Mouse (Mus musculus) hindbrain, embryonic 14.5 days (tissue): ENCODE results near the gene Pold1. TPM values are rescaled to one million over a fixed set of nuclear protein-coding genes. Genes with fewer than 3 reads are reported as not detected.

ENCODE experiments used
- ATAC-seq: fragments of 200-750 bp; cut with Nextera tagmentation; 2 replicates; pipeline ENCODE4 v1.8.0; 2017; ENCODE audit warnings: moderate number of reproducible peaks, mild to moderate bottlenecking, moderate TSS enrichment, moderate library complexity; ENCODE audit not compliant: low FRiP score
- DNase-seq: peaks from one replicate; pipeline ENCODE4 v3.0.0-alpha.2; 2015; ENCODE audit warnings: low spot score
- H3K27ac ChIP-seq: fragments of 300-500 bp; sonication (generic); 2 replicates; pipeline ENCODE4 v1.5.1; 2014; ENCODE audit warnings: mild to moderate bottlenecking, moderate library complexity
- H3K27me3 ChIP-seq: fragments of 300-500 bp; sonication (generic); 2 replicates; pipeline ENCODE4 v1.6.1; 2014; ENCODE audit warnings: mild to moderate bottlenecking, low read length, mixed read lengths; ENCODE audit not compliant: control insufficient read depth, insufficient read depth
- H3K36me3 ChIP-seq: fragments of 300-500 bp; sonication (generic); replicated peaks from 2 replicates; pipeline ENCODE4 v1.6.1; 2014; ENCODE audit not compliant: control insufficient read depth, insufficient read depth
- H3K4me1 ChIP-seq: fragments of 300-500 bp; sonication (generic); replicated peaks from 2 replicates; pipeline ENCODE4 v1.6.1; 2014; ENCODE audit warnings: antibody characterized with exemption, low read length, mixed read lengths; ENCODE audit not compliant: control insufficient read depth, insufficient read depth
- H3K4me2 ChIP-seq: fragments of 300-500 bp; sonication (generic); replicated peaks from 2 replicates; pipeline ENCODE4 v1.6.1; 2014; ENCODE audit warnings: mild to moderate bottlenecking, moderate library complexity
- H3K4me3 ChIP-seq: fragments of 300-500 bp; sonication (generic); replicated peaks from 2 replicates; pipeline ENCODE4 v1.5.1; 2014; ENCODE audit warnings: mild to moderate bottlenecking, low read length
- H3K9ac ChIP-seq: fragments of 300-500 bp; sonication (generic); 2 replicates; pipeline ENCODE4 v1.6.1; 2014
- H3K9me3 ChIP-seq: fragments of 300-500 bp; sonication (generic); 2 replicates; pipeline ENCODE4 v1.6.1; 2016; ENCODE audit warnings: low read length; ENCODE audit not compliant: control insufficient read depth
- WGBS: fragments of 180-500 bp; shearing (Covaris S2); extraction: QIAGEN DNeasy Blood & Tissue Kit; methylation state at CpG from one replicate; pipeline ENCODE4 v1.1.7; 2014; 5-methylcytosine and 5-hydroxymethylcytosine counted together
- polyA plus RNA-seq: library from polyadenylated mRNA; unstranded; fragments of >200 nt; fragmentation: Nextera tagmentation; extraction: Ambion mirVana; gene quantifications from 2 replicates; pipeline ENCODE4 v1.2.1, GENCODE M21; 2014

Pold1 gene
- polyA plus RNA-seq, 1 experiment from 2014 or later: 14.0 TPM

DNA sequence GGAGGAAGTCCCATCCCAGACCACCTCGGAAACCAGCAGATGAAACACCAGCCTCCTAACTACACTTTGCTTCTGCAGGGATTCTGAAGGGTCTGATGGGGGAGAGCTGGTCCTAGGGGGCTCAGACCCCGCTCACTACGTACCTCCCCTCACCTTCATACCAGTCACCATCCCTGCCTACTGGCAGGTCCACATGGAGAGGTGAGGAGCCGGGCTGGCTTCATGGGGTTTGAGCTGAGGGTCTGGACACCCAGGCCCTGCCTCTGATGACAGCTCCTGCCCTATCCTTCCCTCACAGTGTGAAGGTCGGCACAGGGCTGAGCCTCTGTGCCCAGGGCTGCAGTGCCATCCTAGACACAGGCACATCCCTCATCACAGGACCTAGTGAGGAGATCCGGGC is 36.3 kb upstream of the Pold1 start:
- peaks cover 23% of the 10 kb centered on the region for H3K4me1 ChIP-seq
- ATAC-seq: no peak
- no peaks in the 10 kb centered on the region for H3K36me3 ChIP-seq
- H3K9ac ChIP-seq: no peak overlapping the region
- 89% methylated on average over 6 of the region's 6 CpGs for WGBS
- no peak overlapping the region for H3K27ac ChIP-seq
- no peak overlapping the region for H3K4me2 ChIP-seq
- no peak overlapping the region for H3K4me3 ChIP-seq
- no peaks in the 10 kb centered on the region for H3K9me3 ChIP-seq
- DNase-seq: no peak
- H3K27me3 ChIP-seq: no peaks in the 10 kb centered on the region

DNA sequence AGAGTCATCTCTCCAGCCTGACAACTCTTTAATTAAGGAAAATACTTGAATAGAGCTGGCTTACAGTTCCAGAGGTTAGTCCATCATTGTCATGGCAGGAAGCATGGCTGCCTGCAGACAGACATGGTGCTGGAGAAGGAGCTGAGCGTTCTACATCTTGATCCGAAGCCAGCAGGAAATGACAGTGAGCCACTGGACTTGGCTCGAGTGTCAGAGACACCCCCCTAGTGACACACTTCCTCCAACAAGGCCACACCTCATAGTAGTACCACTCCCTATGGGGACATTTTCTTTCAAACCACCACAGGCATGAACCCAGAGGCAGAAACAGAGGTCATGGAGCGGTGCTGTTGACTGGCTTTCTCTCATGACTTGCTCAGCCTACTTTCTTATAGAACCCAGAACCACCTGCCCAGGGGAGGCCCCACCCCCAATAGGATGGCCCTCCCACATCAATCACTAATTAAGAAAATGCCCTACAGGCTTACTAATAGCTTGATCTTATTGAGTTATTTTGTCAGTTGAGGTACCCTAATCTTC is 35.7 kb upstream of the Pold1 start:
- Histone ChIP-seq H3K9ac (no peak overlapping the region), H3K4me2 (no peak overlapping the region), H3K27me3 (no peaks in the 10 kb centered on the region), H3K4me3 (no peak overlapping the region), H3K36me3 (no peaks in the 10 kb centered on the region), H3K9me3 (no peaks in the 10 kb centered on the region), H3K27ac (no peak overlapping the region), H3K4me1 (peaks cover 18% of the 10 kb centered on the region; the same call in 1 of the 2 replicates)
- 86% methylated on average over 4 of the region's 4 CpGs for WGBS
- no peak for DNase-seq
- no peak for ATAC-seq

DNA sequence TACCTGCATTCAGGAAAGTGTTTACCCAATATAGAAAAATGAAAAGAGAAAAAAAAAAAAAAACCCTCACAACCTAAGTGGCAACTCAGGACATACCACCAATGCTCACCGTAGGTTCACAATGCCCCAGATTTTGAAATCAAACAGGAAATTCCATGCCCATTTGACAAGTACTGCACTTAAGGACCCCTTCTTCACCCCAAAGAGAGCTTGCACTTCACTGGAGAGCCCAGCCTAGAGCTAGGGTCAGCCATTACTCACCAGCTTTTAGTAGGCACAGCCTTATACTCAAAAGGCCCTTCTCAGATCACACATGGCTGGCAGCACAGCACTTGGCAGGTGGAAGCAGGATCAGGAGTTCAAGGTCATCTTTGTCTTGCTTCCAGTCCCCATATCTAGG is 34.5 kb upstream of the Pold1 start:
- Histone ChIP-seq H3K9ac (no peak overlapping the region), H3K27ac (no peak overlapping the region), H3K4me3 (no peak overlapping the region), H3K4me2 (no peak overlapping the region), H3K27me3 (no peaks in the 10 kb centered on the region), H3K36me3 (no peaks in the 10 kb centered on the region), H3K4me1 (peaks cover 12% of the 10 kb centered on the region; the same call in 1 of the 2 replicates), H3K9me3 (no peaks in the 10 kb centered on the region)
- ATAC-seq (no peak), DNase-seq (no peak)
- 86% methylated on average over 1 of the region's 1 CpGs for WGBS

- ATAC-seq: no peak
- no peaks in the 10 kb centered on the region for H3K27me3 ChIP-seq
- H3K9me3 ChIP-seq: no peaks in the 10 kb centered on the region
- no peak overlapping the region for H3K4me2 ChIP-seq
- no peak overlapping the region for H3K9ac ChIP-seq
- DNase-seq: no peak
- H3K4me1 ChIP-seq: peaks cover 8% of the 10 kb centered on the region; the same call in 1 of the 2 replicates
- H3K27ac ChIP-seq: no peak overlapping the region
- H3K36me3 ChIP-seq: no peaks in the 10 kb centered on the region
- H3K4me3 ChIP-seq: no peak overlapping the region
- WGBS: 84% methylated on average over 5 of the region's 5 CpGs
These were observed 34.1 kb upstream of the Pold1 start for GRCm38 (mm10) chr7:44582709-44583108.

DNA sequence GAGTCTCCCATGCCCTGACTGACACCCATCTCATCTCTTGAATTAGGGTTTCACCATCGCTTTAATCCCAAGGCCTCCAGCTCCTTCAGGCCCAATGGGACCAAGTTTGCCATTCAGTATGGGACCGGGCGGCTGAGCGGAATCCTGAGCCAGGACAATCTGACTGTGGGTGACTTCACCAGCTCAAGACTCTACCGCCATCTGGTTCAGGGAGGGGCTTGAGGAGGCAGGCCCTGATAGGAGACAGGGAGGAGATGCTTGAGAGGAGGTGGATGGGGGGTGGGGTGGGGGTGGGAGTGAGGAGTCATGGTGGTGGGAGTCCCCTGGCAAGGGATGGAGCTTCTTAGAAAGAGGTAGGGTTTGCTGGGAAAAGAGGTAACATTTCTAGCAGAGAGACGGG is 33.0 kb upstream of the Pold1 start:
- no peak overlapping the region for H3K27ac ChIP-seq
- H3K4me2 ChIP-seq: no peak overlapping the region
- no peak overlapping the region for H3K4me3 ChIP-seq
- ATAC-seq (no peak), DNase-seq (no peak)
- H3K27me3 ChIP-seq: no peaks in the 10 kb centered on the region
- no peaks in the 10 kb centered on the region for H3K36me3 ChIP-seq
- WGBS: 82% methylated on average over 6 of the region's 6 CpGs
- H3K9me3 ChIP-seq: no peaks in the 10 kb centered on the region
- H3K9ac ChIP-seq: no peak overlapping the region
- H3K4me1 ChIP-seq: no peaks in the 10 kb centered on the region

- DNase-seq (no peak), ATAC-seq (no peak)
- WGBS: 53% methylated on average over 5 of the region's 5 CpGs
- no peaks in the 10 kb centered on the region for H3K36me3 ChIP-seq
- H3K9ac ChIP-seq: no peak overlapping the region
- no peak overlapping the region for H3K4me2 ChIP-seq
- H3K27ac ChIP-seq: no peak overlapping the region
- H3K27me3 ChIP-seq: no peaks in the 10 kb centered on the region
- no peaks in the 10 kb centered on the region for H3K9me3 ChIP-seq
- no peaks in the 10 kb centered on the region for H3K4me1 ChIP-seq
- H3K4me3 ChIP-seq: no peak overlapping the region
These were observed 27.7 kb upstream of the Pold1 start for GRCm38 (mm10) chr7:44576333-44576844.

DNA sequence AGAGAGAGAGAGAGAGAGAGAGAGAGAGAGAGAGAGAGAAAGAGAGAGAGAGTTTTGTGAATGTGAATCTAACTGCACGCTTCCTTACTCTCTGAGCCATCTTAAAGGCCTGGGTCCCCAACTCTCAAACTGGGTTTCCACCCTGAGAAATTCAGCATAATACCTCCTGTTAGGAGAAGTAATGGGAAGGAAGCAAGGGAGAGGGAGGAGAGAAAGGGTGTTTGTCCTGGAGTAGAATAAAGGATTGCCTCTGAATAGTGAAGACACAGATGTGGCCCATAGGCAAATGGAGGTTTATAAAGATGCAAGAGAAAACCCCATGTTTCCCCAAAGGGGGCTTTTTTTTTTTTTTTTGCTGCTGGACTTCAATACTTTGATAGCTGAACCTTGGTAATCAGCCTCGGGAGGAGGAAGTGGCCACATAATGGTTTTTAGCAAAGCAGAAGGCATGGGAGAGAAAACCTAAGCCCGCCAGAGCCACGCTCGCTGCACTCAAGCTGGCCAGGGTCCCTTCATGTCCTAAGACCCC is 24.4 kb upstream of the Pold1 start:
- ATAC-seq (no peak), DNase-seq (no peak)
- no peaks in the 10 kb centered on the region for H3K27me3 ChIP-seq
- WGBS: 72% methylated on average over 5 of the region's 5 CpGs
- H3K36me3 ChIP-seq: no peaks in the 10 kb centered on the region
- no peak overlapping the region for H3K9ac ChIP-seq
- H3K4me3 ChIP-seq: no peak overlapping the region
- no peak overlapping the region for H3K27ac ChIP-seq
- no peak overlapping the region for H3K4me2 ChIP-seq
- H3K4me1 ChIP-seq: no peaks in the 10 kb centered on the region
- no peaks in the 10 kb centered on the region for H3K9me3 ChIP-seq

DNA sequence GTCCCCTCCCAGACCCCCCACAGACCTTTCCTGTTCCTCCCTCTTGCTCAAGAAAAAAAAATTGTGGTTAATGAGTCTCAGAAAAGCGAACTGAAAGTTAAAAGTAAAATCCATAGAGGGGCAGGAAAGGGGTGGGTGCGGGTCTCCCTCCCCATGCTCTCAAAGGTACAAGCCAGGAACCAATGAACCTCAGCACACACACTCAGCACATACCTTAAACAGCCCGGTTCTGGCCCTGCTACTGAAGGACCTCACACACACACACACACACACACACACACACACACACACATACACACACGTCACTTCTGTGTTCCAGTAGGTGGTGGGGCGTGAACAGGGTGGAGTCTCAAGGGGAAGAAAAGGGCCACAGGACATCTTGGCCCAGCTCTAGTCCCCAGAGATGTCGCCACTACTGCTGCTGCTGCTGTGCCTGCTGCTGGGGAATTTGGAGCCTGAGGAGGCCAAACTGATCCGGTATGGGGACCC is 23.6 kb upstream of the Pold1 start, which contains the start of gene Napsa:
Napsa (plus strand) TSS at position 168 of the 489 bp plus-strand sequence.
- no peaks in the 10 kb centered on the region for H3K4me1 ChIP-seq
- no peak within 1 kb of the TSS for H3K27ac ChIP-seq
- 20% methylated on average over 7 of the region's 7 CpGs for WGBS
- H3K27me3 ChIP-seq: no peaks in the 10 kb centered on the region
- no peak within 1 kb of the TSS for H3K4me2 ChIP-seq
- no peak for ATAC-seq
- H3K9me3 ChIP-seq: no peaks in the 10 kb centered on the region
- H3K4me3 ChIP-seq: no peak within 1 kb of the TSS
- DNase-seq: no peak
- no peaks in the 10 kb centered on the region for H3K36me3 ChIP-seq
- no peak within 1 kb of the TSS for H3K9ac ChIP-seq

DNA sequence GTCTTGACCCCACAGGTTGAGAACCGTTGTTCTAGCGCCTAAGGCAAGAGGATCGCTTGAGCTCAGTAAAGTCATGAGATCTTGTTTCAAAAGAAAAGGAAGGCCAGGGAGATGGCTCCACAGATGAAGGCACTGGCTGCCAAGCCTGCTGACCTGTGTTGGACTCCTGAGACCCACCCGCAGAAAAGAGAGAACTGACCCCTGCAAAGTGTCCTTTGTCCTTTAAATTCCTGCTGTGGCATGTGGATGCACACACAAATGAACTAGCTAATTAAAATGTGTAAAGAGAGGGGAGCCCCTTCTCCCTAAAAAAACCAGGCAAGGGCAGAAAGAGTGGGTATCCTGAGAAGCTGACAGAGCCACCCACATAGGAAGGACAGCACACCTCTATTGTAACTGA is 23.2 kb upstream of the Pold1 start:
- no peak overlapping the region for H3K27ac ChIP-seq
- no peaks in the 10 kb centered on the region for H3K4me1 ChIP-seq
- H3K36me3 ChIP-seq: no peaks in the 10 kb centered on the region
- H3K4me3 ChIP-seq: no peak overlapping the region
- H3K9me3 ChIP-seq: no peaks in the 10 kb centered on the region
- DNase-seq: no peak
- no peak for ATAC-seq
- no peak overlapping the region for H3K4me2 ChIP-seq
- H3K9ac ChIP-seq: no peak overlapping the region
- 35% methylated on average over 4 of the region's 4 CpGs for WGBS
- H3K27me3 ChIP-seq: no peaks in the 10 kb centered on the region
